27 mouse cellular contexts compared by ENCODE assay signal in the genomic region with DNA sequence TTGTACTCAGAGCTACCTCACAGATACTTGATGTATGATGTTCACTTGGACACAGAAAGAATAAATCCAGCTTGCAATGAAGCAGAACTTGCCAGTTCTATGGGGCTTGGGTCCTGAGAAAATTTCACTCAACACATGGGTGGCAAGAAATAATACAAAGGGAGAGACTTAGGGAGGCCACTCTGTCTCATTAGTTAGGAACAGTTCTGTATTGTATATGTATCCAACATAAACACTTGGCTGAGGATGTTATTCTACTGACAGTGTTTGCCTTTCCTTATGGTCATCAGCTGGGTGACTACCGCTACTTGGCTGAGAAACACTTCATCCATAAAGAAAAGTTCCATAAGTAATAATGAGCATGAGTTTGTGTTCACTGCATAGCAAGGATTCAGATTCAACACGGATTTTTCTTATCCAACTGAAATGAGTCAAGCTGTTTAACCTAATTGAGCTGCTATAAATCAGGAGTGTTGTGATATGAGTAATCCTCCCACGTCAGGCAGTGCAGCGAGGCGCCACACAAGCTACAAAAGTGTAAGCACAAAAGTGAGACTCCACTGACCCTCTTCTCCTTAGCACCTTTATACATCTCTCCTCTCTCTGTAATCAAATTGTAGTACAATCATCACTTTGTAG.
DNase-seq lines count a peak whose midpoint lies in the region; ATAC-seq and TF ChIP-seq lines count a peak whose summit lies in the region.
"Had no signal": no experiment of that assay in that cellular context is flagged by ENCODE, and none has a peak within 500 bp of the region (broad histone marks: within the 10 kb centered on the region; RNA-seq: fewer than 3 reads in every experiment).

No protein-coding gene starts in this region.

- H3K9ac ChIP-seq in intestine, embryonic 14.5 days (ENCODE audit: low read length), result no peak overlapping the region
- H3K9ac ChIP-seq in intestine, postnatal 0 days (ENCODE audit: low read depth, low read length), result no peak overlapping the region
- H3K9ac ChIP-seq in lung, embryonic 15.5 days, result no peak overlapping the region
- H3K9ac ChIP-seq: forebrain, embryonic 15.5 days; heart, embryonic 15.5 days; hindbrain, embryonic 13.5 days; limb, embryonic 15.5 days; liver, embryonic 14.5 days; midbrain, embryonic 13.5 days; neural tube, embryonic 12.5 days had no signal

- H3K9me3 ChIP-seq in intestine, embryonic 14.5 days (ENCODE audit: control insufficient read depth, low read length), result no peaks in the 10 kb centered on the region
- no peaks in the 10 kb centered on the region for H3K9me3 ChIP-seq in intestine, postnatal 0 days (ENCODE audit: control insufficient read depth)
- no peaks in the 10 kb centered on the region for H3K9me3 ChIP-seq in lung, embryonic 15.5 days
- H3K9me3 ChIP-seq: forebrain, embryonic 15.5 days; heart, embryonic 15.5 days; hindbrain, embryonic 13.5 days; limb, embryonic 15.5 days; megakaryocyte, embryonic 14.5 days; midbrain, embryonic 13.5 days; neural tube, embryonic 12.5 days had no signal

- H3K27ac ChIP-seq in intestine, embryonic 14.5 days (ENCODE audit: low read depth), result 0 out of 2 replicates have a peak overlapping the region, but pooled peaks have one; percentile 34
- H3K27ac ChIP-seq in intestine, postnatal 0 days (ENCODE audit: low read depth, low read length), result no peak overlapping the region
- no peak overlapping the region; the same call in 1 of the 2 replicates for H3K27ac ChIP-seq in lung, embryonic 15.5 days
- H3K27ac ChIP-seq: forebrain, embryonic 15.5 days; heart, embryonic 15.5 days; hindbrain, embryonic 13.5 days; limb, embryonic 15.5 days; liver, embryonic 14.5 days; midbrain, embryonic 13.5 days; neural tube, embryonic 12.5 days had no signal

- 40% methylated on average over 5 of the region's 5 CpGs for WGBS in intestine, embryonic 14.5 days
- 50% methylated on average over 5 of the region's 5 CpGs for WGBS in intestine, postnatal 0 days
- WGBS in lung, embryonic 15.5 days, result 59% methylated on average over 5 of the region's 5 CpGs

- no peaks in the 10 kb centered on the region for H3K27me3 ChIP-seq in intestine, embryonic 14.5 days (replicated peaks; ENCODE audit: control insufficient read depth, insufficient read depth, low read length)
- no peaks in the 10 kb centered on the region for H3K27me3 ChIP-seq in intestine, postnatal 0 days (replicated peaks; ENCODE audit: control insufficient read depth, insufficient read depth, low read length)
- H3K27me3 ChIP-seq in lung, embryonic 15.5 days, result no peaks in the 10 kb centered on the region
- no peaks in the 10 kb centered on the region for H3K27me3 ChIP-seq in Patski
- H3K27me3 ChIP-seq in myocyte (ENCODE audit: control insufficient read depth, insufficient read depth, insufficient read length), result no peaks in the 10 kb centered on the region
- H3K27me3 ChIP-seq: forebrain, embryonic 15.5 days; heart, embryonic 15.5 days; hindbrain, embryonic 13.5 days; limb, embryonic 15.5 days; megakaryocyte, embryonic 14.5 days; midbrain, embryonic 13.5 days; neural tube, embryonic 12.5 days had no signal

- H3K4me3 ChIP-seq in intestine, embryonic 14.5 days (ENCODE audit: low read depth, low read length), result no peak overlapping the region
- H3K4me3 ChIP-seq in intestine, postnatal 0 days (ENCODE audit: low read depth, low read length), result no peak overlapping the region
- no peak overlapping the region for H3K4me3 ChIP-seq in lung, embryonic 15.5 days
- H3K4me3 ChIP-seq in myocyte, result no peak overlapping the region
- H3K4me3 ChIP-seq: forebrain, embryonic 15.5 days; heart, embryonic 15.5 days; hindbrain, embryonic 13.5 days; limb, embryonic 15.5 days; megakaryocyte, embryonic 14.5 days; midbrain, embryonic 13.5 days; neural tube, embryonic 12.5 days had no signal

- no peak for ATAC-seq in intestine, embryonic 14.5 days (replicated peaks; ENCODE audit: low FRiP score, low TSS enrichment, low read depth)
- no peak for ATAC-seq in intestine, postnatal 0 days
- peak; percentile 27; the same call in 1 of the 2 replicates for ATAC-seq in lung, embryonic 15.5 days (ENCODE audit: borderline replicate concordance, extremely low read depth, low FRiP score, low TSS enrichment)
- ATAC-seq in Patski, result peak; percentile 83
- ATAC-seq: forebrain, embryonic 15.5 days; inflammation-experienced regulatory T-cells, adult 6 months; midbrain, embryonic 13.5 days had no signal

- DNase-seq in intestine, embryonic 14.5 days (ENCODE audit: low spot score), result no peak
- no peak for DNase-seq in lung, postnatal 4 days
- DNase-seq in Patski (ENCODE audit: low read depth, low spot score), result peak; percentile 24
- DNase-seq in left cerebral cortex, adult 9 months (ENCODE audit: low spot score in 2 of 2), result no peak
- DNase-seq in thymus, postnatal 25 days, result no peak
- DNase-seq: adrenal gland, postnatal 10 days; B cell, adult 2 months; cerebellum, adult 2 months; cerebellum, postnatal 25 days; gastrocnemius, postnatal 36 days; heart, postnatal 36 days; kidney, postnatal 36 days; left cerebral cortex, postnatal 4 days; lung, postnatal 14 days; retina, postnatal 1 day had no signal

- in situ Hi-C loops in Patski (cut with MboI; ENCODE audit: low pct_unique_long_range_greater_than_20kb), result no loop called here

- POLR2A ChIA-PET in Patski (lab: Charles Lee), result interaction anchor here (1.0 kb wide), 1 partner anchor 10 kb away, joined by 3 read pairs; no protein-coding TSS in a partner anchor

- TF ChIP-seq CTCF in intestine, postnatal 0 days (IDR thresholded peaks at IDR 0.05; ENCODE audit: low read depth), result no peak
- no peak for TF ChIP-seq CTCF in Patski (IDR thresholded peaks at IDR 0.05)

- no peak overlapping the region for H3K4me2 ChIP-seq in intestine, embryonic 14.5 days (ENCODE audit: low read length)
- H3K4me2 ChIP-seq in intestine, postnatal 0 days (replicated peaks; ENCODE audit: low read depth), result no peak overlapping the region
- no peak overlapping the region for H3K4me2 ChIP-seq in lung, embryonic 15.5 days
- H3K4me2 ChIP-seq in myocyte (ENCODE audit: low read depth), result peak overlapping the region; percentile 39
- H3K4me2 ChIP-seq: forebrain, embryonic 15.5 days; heart, embryonic 15.5 days; hindbrain, embryonic 13.5 days; midbrain, embryonic 13.5 days; neural tube, embryonic 12.5 days had no signal

- TF ChIP-seq POLR2A in myocyte (IDR thresholded peaks at IDR 0.05; ENCODE audit: insufficient read length, low read depth), result no peak

- no peaks in the 10 kb centered on the region for H3K36me3 ChIP-seq in intestine, embryonic 14.5 days (ENCODE audit: control insufficient read depth, insufficient read depth, low read length)
- H3K36me3 ChIP-seq in intestine, postnatal 0 days (ENCODE audit: control insufficient read depth, insufficient read depth), result no peaks in the 10 kb centered on the region
- H3K36me3 ChIP-seq in lung, embryonic 15.5 days, result no peaks in the 10 kb centered on the region
- no peaks in the 10 kb centered on the region for H3K36me3 ChIP-seq in myocyte (ENCODE audit: control insufficient read depth, insufficient read depth)
- H3K36me3 ChIP-seq: forebrain, embryonic 15.5 days; heart, embryonic 15.5 days; hindbrain, embryonic 13.5 days; limb, embryonic 15.5 days; midbrain, embryonic 13.5 days; neural tube, embryonic 12.5 days had no signal

- CTCF ChIA-PET in Patski (lab: Charles Lee), result interaction anchor here (1.1 to 1.9 kb wide), 4 partner anchors 9 to 12 kb away, joined by 3 to 7 read pairs (median 4); no protein-coding TSS in a partner anchor

- no peaks in the 10 kb centered on the region for H3K79me2 ChIP-seq in myocyte (ENCODE audit: control insufficient read depth, insufficient read depth)

- H3ac ChIP-seq in myocyte (ENCODE audit: control insufficient read depth, insufficient read length), result no peak overlapping the region

- H3K4me1 ChIP-seq in intestine, embryonic 14.5 days (replicated peaks; ENCODE audit: control insufficient read depth, insufficient read depth, low read length), result no peaks in the 10 kb centered on the region
- H3K4me1 ChIP-seq in intestine, postnatal 0 days (replicated peaks; ENCODE audit: control insufficient read depth, insufficient read depth, low read length), result no peaks in the 10 kb centered on the region
- H3K4me1 ChIP-seq in lung, embryonic 15.5 days, result peaks cover 5% of the 10 kb centered on the region; the same call in 1 of the 2 replicates
- H3K4me1 ChIP-seq: forebrain, embryonic 15.5 days; hindbrain, embryonic 13.5 days; midbrain, embryonic 13.5 days; neural tube, embryonic 12.5 days had no signal

TF ChIP-seq in myocyte, 11 proteins besides CTCF, POLR2A, EP300 and RAD21:
- TF ChIP-seq SRF (IDR thresholded peaks at IDR 0.05; ENCODE audit: control insufficient read depth, insufficient read length, low read depth) (no peak), TCF3 (IDR thresholded peaks at IDR 0.05; ENCODE audit: insufficient read length, low read depth) (no peak), MAX (IDR thresholded peaks at IDR 0.05; ENCODE audit: low read depth) (no peak), REST (IDR thresholded peaks at IDR 0.05; ENCODE audit: insufficient read depth, insufficient read length) (no peak), POLR2AphosphoS2 (IDR thresholded peaks at IDR 0.05; ENCODE audit: insufficient read length, low read depth) (no peak)

Comparison
In these comparisons a context has a peak if more than half of its experiments do, and no peak if none do; other contexts are left out.
1. ATAC-seq: peak in lung, embryonic 15.5 days (single experiment) and Patski (single experiment); none in intestine, embryonic 14.5 days (single experiment) and intestine, postnatal 0 days (single experiment).